In genomic region chr3:79023735-79024328, GRCm38 (mm10) we compare ENCODE assay signal across 9 mouse cellular contexts.
DNase-seq lines count a peak whose midpoint lies in the region; ATAC-seq and TF ChIP-seq lines count a peak whose summit lies in the region.
"Had no signal": no experiment of that assay in that cellular context is flagged by ENCODE, and none has a peak within 500 bp of the region (broad histone marks: within the 10 kb centered on the region; RNA-seq: fewer than 3 reads in every experiment).

No protein-coding gene starts in this region.

- H3K4me3 ChIP-seq in embryonic facial prominence, embryonic 14.5 days (ENCODE audit: low read depth, low read length): no peak overlapping the region
- H3K4me3 ChIP-seq in embryonic facial prominence, embryonic 10.5 days: no peak overlapping the region
- H3K4me3 ChIP-seq in forebrain, postnatal 0 days (ENCODE audit: low read depth, low read length): no peak overlapping the region
- H3K4me3 ChIP-seq in midbrain, embryonic 16.5 days (ENCODE audit: low read depth, low read length): no peak overlapping the region
- H3K4me3 ChIP-seq: stomach, embryonic 15.5 days had no signal

- DNase-seq in embryonic facial prominence, embryonic 14.5 days (ENCODE audit: low spot score): peak; percentile 3
- DNase-seq in embryonic facial prominence, embryonic 10.5 days (ENCODE audit: low spot score): no peak
- peak; percentile 19 for DNase-seq in layer of hippocampus, adult 11-12 months (ENCODE audit: low spot score)
- DNase-seq in layer of hippocampus, adult 9-11 months: no peak
- DNase-seq in forebrain, postnatal 0 days: peak; percentile 63

- no peaks in the 10 kb centered on the region for H3K4me1 ChIP-seq in embryonic facial prominence, embryonic 14.5 days (ENCODE audit: control insufficient read depth, insufficient read depth, low read length)
- H3K4me1 ChIP-seq in embryonic facial prominence, embryonic 10.5 days: 0 out of 2 replicates have a peak, but pooled peaks cover 4% of the 10 kb centered on the region
- H3K4me1 ChIP-seq in forebrain, postnatal 0 days (ENCODE audit: insufficient read depth): peaks cover 17% of the 10 kb centered on the region; the same call in 1 of the 2 replicates
- peaks cover 6% of the 10 kb centered on the region for H3K4me1 ChIP-seq in midbrain, embryonic 16.5 days (ENCODE audit: control insufficient read depth, insufficient read depth, low read length)
- H3K4me1 ChIP-seq: stomach, embryonic 15.5 days had no signal

- no peak for TF ChIP-seq CTCF in forebrain, postnatal 0 days (IDR thresholded peaks at IDR 0.05; ENCODE audit: low read depth)

- no peak for ATAC-seq in embryonic facial prominence, embryonic 14.5 days (ENCODE audit: low read depth)
- peak; percentile 86 for ATAC-seq in forebrain, postnatal 0 days
- peak; percentile 73 for ATAC-seq in midbrain, embryonic 16.5 days
- ATAC-seq in granulocyte monocyte progenitor cell, adult 5-6 weeks (replicated peaks; ENCODE audit: poor library complexity, severe bottlenecking): no peak
- ATAC-seq in activated CD4-positive, CD25-positive, alpha-beta regulatory T cell, adult 4 months: no peak

- H3K27ac ChIP-seq in embryonic facial prominence, embryonic 14.5 days (replicated peaks; ENCODE audit: low read depth, low read length): no peak overlapping the region
- H3K27ac ChIP-seq in embryonic facial prominence, embryonic 10.5 days (replicated peaks): no peak overlapping the region
- peak overlapping the region; percentile 84 for H3K27ac ChIP-seq in forebrain, postnatal 0 days (ENCODE audit: low read depth, low read length)
- peak overlapping the region; percentile 70 for H3K27ac ChIP-seq in midbrain, embryonic 16.5 days (ENCODE audit: low read length)
- H3K27ac ChIP-seq: stomach, embryonic 15.5 days had no signal

- H3K9ac ChIP-seq in embryonic facial prominence, embryonic 14.5 days (ENCODE audit: low read depth, low read length): no peak overlapping the region
- 0 out of 2 replicates have a peak overlapping the region, but pooled peaks have one; percentile 6 for H3K9ac ChIP-seq in forebrain, postnatal 0 days
- H3K9ac ChIP-seq in midbrain, embryonic 16.5 days (ENCODE audit: low read depth, low read length): no peak overlapping the region
- H3K9ac ChIP-seq: stomach, embryonic 15.5 days had no signal

- WGBS in embryonic facial prominence, embryonic 14.5 days: 63% methylated on average over 6 of the region's 6 CpGs
- WGBS in embryonic facial prominence, embryonic 10.5 days: 73% methylated on average over 6 of the region's 6 CpGs
- 51% methylated on average over 6 of the region's 6 CpGs for WGBS in forebrain, postnatal 0 days
- WGBS in midbrain, embryonic 16.5 days: 44% methylated on average over 6 of the region's 6 CpGs

- H3K36me3 ChIP-seq in embryonic facial prominence, embryonic 14.5 days (ENCODE audit: control insufficient read depth, insufficient read depth, low read length): no peaks in the 10 kb centered on the region
- no peaks in the 10 kb centered on the region for H3K36me3 ChIP-seq in embryonic facial prominence, embryonic 10.5 days (replicated peaks)
- no peaks in the 10 kb centered on the region for H3K36me3 ChIP-seq in forebrain, postnatal 0 days (ENCODE audit: insufficient read depth)
- no peaks in the 10 kb centered on the region for H3K36me3 ChIP-seq in midbrain, embryonic 16.5 days (ENCODE audit: control insufficient read depth, insufficient read depth, low read length)
- H3K36me3 ChIP-seq: stomach, embryonic 15.5 days had no signal

- H3K27me3 ChIP-seq in embryonic facial prominence, embryonic 14.5 days (replicated peaks; ENCODE audit: control insufficient read depth, insufficient read depth, low read length): no peaks in the 10 kb centered on the region
- no peaks in the 10 kb centered on the region for H3K27me3 ChIP-seq in embryonic facial prominence, embryonic 10.5 days (replicated peaks; ENCODE audit: low read depth, poor library complexity, severe bottlenecking)
- H3K27me3 ChIP-seq in forebrain, postnatal 0 days (ENCODE audit: insufficient read depth, low read length): no peaks in the 10 kb centered on the region
- H3K27me3 ChIP-seq in midbrain, embryonic 16.5 days (ENCODE audit: control insufficient read depth, insufficient read depth, low read depth, low read length): no peaks in the 10 kb centered on the region
- H3K27me3 ChIP-seq: stomach, embryonic 15.5 days had no signal

- no peak overlapping the region for H3K4me2 ChIP-seq in embryonic facial prominence, embryonic 14.5 days (ENCODE audit: low read depth, low read length)
- no peak overlapping the region for H3K4me2 ChIP-seq in forebrain, postnatal 0 days (ENCODE audit: low read depth)
- H3K4me2 ChIP-seq in midbrain, embryonic 16.5 days (ENCODE audit: low read length): no peak overlapping the region
- H3K4me2 ChIP-seq: stomach, embryonic 15.5 days had no signal

- H3K9me3 ChIP-seq in embryonic facial prominence, embryonic 14.5 days (ENCODE audit: control insufficient read depth, low read length): no peaks in the 10 kb centered on the region
- H3K9me3 ChIP-seq in embryonic facial prominence, embryonic 10.5 days: no peaks in the 10 kb centered on the region
- H3K9me3 ChIP-seq in forebrain, postnatal 0 days (ENCODE audit: low read length): no peaks in the 10 kb centered on the region
- H3K9me3 ChIP-seq in midbrain, embryonic 16.5 days (replicated peaks; ENCODE audit: control insufficient read depth, low read length, poor library complexity, severe bottlenecking): no peaks in the 10 kb centered on the region; the same call in 1 of the 2 replicates
- H3K9me3 ChIP-seq: stomach, embryonic 15.5 days had no signal

Comparison
In these comparisons a context has a peak if more than half of its experiments do, and no peak if none do; other contexts are left out.
1. DNase-seq: peak in embryonic facial prominence, embryonic 14.5 days (single experiment), layer of hippocampus, adult 11-12 months (single experiment) and forebrain, postnatal 0 days (single experiment); none in embryonic facial prominence, embryonic 10.5 days (single experiment) and layer of hippocampus, adult 9-11 months (single experiment).
2. ATAC-seq: peak in forebrain, postnatal 0 days (single experiment) and midbrain, embryonic 16.5 days (single experiment); none in embryonic facial prominence, embryonic 14.5 days (single experiment), granulocyte monocyte progenitor cell, adult 5-6 weeks (single experiment) and activated CD4-positive, CD25-positive, alpha-beta regulatory T cell, adult 4 months (single experiment).
3. H3K27ac ChIP-seq: peak in forebrain, postnatal 0 days (single experiment) and midbrain, embryonic 16.5 days (single experiment); none in embryonic facial prominence, embryonic 14.5 days (single experiment) and embryonic facial prominence, embryonic 10.5 days (single experiment).